In genomic region chr16:56311291-56311690, GRCm38 (mm10) we compare ENCODE assay signal across 13 mouse cellular contexts.
DNase-seq lines count a peak whose midpoint lies in the region; ATAC-seq and TF ChIP-seq lines count a peak whose summit lies in the region.
"Had no signal": no experiment of that assay in that cellular context is flagged by ENCODE, and none has a peak within 500 bp of the region (broad histone marks: within the 10 kb centered on the region; RNA-seq: fewer than 3 reads in every experiment).

No protein-coding gene starts in this region.

- H3K4me3 ChIP-seq in gastrocnemius, adult 2 months = no peak overlapping the region
- H3K4me3 ChIP-seq in kidney, embryonic 14.5 days (ENCODE audit: low read length) = no peak overlapping the region
- no peak overlapping the region for H3K4me3 ChIP-seq in midbrain, embryonic 14.5 days (replicated peaks; ENCODE audit: low read depth, low read length)
- no peak overlapping the region for H3K4me3 ChIP-seq in midbrain, embryonic 10.5 days
- H3K4me3 ChIP-seq: limb, embryonic 12.5 days had no signal

- no peak overlapping the region for H3K9ac ChIP-seq in kidney, embryonic 14.5 days (ENCODE audit: low read depth, low read length)
- no peak overlapping the region for H3K9ac ChIP-seq in midbrain, embryonic 14.5 days (replicated peaks; ENCODE audit: low read length)
- H3K9ac ChIP-seq: limb, embryonic 12.5 days had no signal

- H3K27ac ChIP-seq in gastrocnemius, adult 2 months = no peak overlapping the region
- H3K27ac ChIP-seq in kidney, embryonic 14.5 days (ENCODE audit: low read depth, low read length) = no peak overlapping the region
- H3K27ac ChIP-seq in midbrain, embryonic 14.5 days (replicated peaks; ENCODE audit: low read depth, low read length) = no peak overlapping the region
- no peak overlapping the region for H3K27ac ChIP-seq in midbrain, embryonic 10.5 days (replicated peaks)
- H3K27ac ChIP-seq: limb, embryonic 12.5 days had no signal

- no peak for ATAC-seq in kidney, embryonic 14.5 days (ENCODE audit: low FRiP score, low TSS enrichment)
- ATAC-seq in midbrain, embryonic 14.5 days (ENCODE audit: low FRiP score, low TSS enrichment) = no peak
- ATAC-seq in frontal cortex, adult (ENCODE audit: low TSS enrichment) = no peak

- DNase-seq in gastrocnemius, adult 2 months = no peak
- DNase-seq in gastrocnemius, postnatal 4 days (ENCODE audit: low spot score in 2 of 2) = no peak
- peak; percentile 23 for DNase-seq in kidney, postnatal 10 days
- peak; percentile 8 for DNase-seq in midbrain, embryonic 14.5 days
- no peak for DNase-seq in midbrain, embryonic 10.5 days (ENCODE audit: low spot score)
- peak; percentile 60 for DNase-seq in lung, postnatal 36 days
- DNase-seq: gastrocnemius, postnatal 36 days; kidney, adult 8-10 months; right cerebral cortex, postnatal 14 days; thymus, postnatal 14 days had no signal

- no peaks in the 10 kb centered on the region for H3K36me3 ChIP-seq in kidney, embryonic 14.5 days (ENCODE audit: control insufficient read depth, insufficient read depth, low read length)
- H3K36me3 ChIP-seq in midbrain, embryonic 14.5 days (ENCODE audit: control insufficient read depth, insufficient read depth, low read length) = no peaks in the 10 kb centered on the region
- no peaks in the 10 kb centered on the region for H3K36me3 ChIP-seq in midbrain, embryonic 10.5 days
- H3K36me3 ChIP-seq: limb, embryonic 12.5 days had no signal

- no peak overlapping the region for H3K4me2 ChIP-seq in kidney, embryonic 14.5 days (replicated peaks; ENCODE audit: low read depth, low read length)
- H3K4me2 ChIP-seq in midbrain, embryonic 14.5 days (ENCODE audit: low read length) = no peak overlapping the region
- H3K4me2 ChIP-seq: limb, embryonic 12.5 days had no signal

- H3K9me3 ChIP-seq in kidney, embryonic 14.5 days (ENCODE audit: control insufficient read depth, low read length) = no peaks in the 10 kb centered on the region
- H3K9me3 ChIP-seq in midbrain, embryonic 14.5 days (ENCODE audit: control insufficient read depth, low read length) = no peaks in the 10 kb centered on the region
- no peaks in the 10 kb centered on the region for H3K9me3 ChIP-seq in midbrain, embryonic 10.5 days (replicated peaks)
- H3K9me3 ChIP-seq: limb, embryonic 12.5 days had no signal

- H3K27me3 ChIP-seq in kidney, embryonic 14.5 days (ENCODE audit: control insufficient read depth, insufficient read depth, low read length) = no peaks in the 10 kb centered on the region
- no peaks in the 10 kb centered on the region for H3K27me3 ChIP-seq in midbrain, embryonic 14.5 days (ENCODE audit: control insufficient read depth, insufficient read depth, low read length)
- no peaks in the 10 kb centered on the region for H3K27me3 ChIP-seq in midbrain, embryonic 10.5 days (ENCODE audit: low read depth, poor library complexity, severe bottlenecking)
- H3K27me3 ChIP-seq: limb, embryonic 12.5 days had no signal

- H3K4me1 ChIP-seq in kidney, embryonic 14.5 days (ENCODE audit: control insufficient read depth, insufficient read depth, low read length) = no peaks in the 10 kb centered on the region
- no peaks in the 10 kb centered on the region for H3K4me1 ChIP-seq in midbrain, embryonic 14.5 days (ENCODE audit: control insufficient read depth, insufficient read depth, low read length)
- no peaks in the 10 kb centered on the region for H3K4me1 ChIP-seq in midbrain, embryonic 10.5 days

- intact Hi-C loops in gastrocnemius, adult 2 months (cut with DNase I) = loop anchor here (5.0 kb wide), 1 partner anchor 366 kb away; no protein-coding TSS in a partner anchor

- TF ChIP-seq CTCF in gastrocnemius, adult 2 months (IDR thresholded peaks at IDR 0.05) = peak; percentile 64

Comparison
In these comparisons a context has a peak if more than half of its experiments do, and no peak if none do; other contexts are left out.
1. DNase-seq: peak in kidney, postnatal 10 days (single experiment), midbrain, embryonic 14.5 days (single experiment) and lung, postnatal 36 days (single experiment); none in gastrocnemius, adult 2 months (single experiment), gastrocnemius, postnatal 4 days (0 of 2) and midbrain, embryonic 10.5 days (single experiment).